Mouse (Mus musculus) forebrain, embryonic 14.5 days (tissue): ENCODE results near the gene Myd88. TPM values are rescaled to one million over a fixed set of nuclear protein-coding genes. Genes with fewer than 3 reads are reported as not detected.

Experiments
- ATAC-seq: fragments of 200-750 bp; cut with Nextera tagmentation; 2 replicates; pipeline ENCODE4 v1.8.0; 2017; ENCODE audit warnings: mild to moderate bottlenecking, moderate library complexity
- DNase-seq: peaks from one replicate; pipeline ENCODE4 v3.0.0-alpha.2; 2015; ENCODE audit warnings: low spot score
- H3K27ac ChIP-seq: fragments of 300-500 bp; sonication (generic); 2 replicates; pipeline ENCODE4 v1.5.1; 2014; ENCODE audit warnings: low read depth, mild to moderate bottlenecking, control low read depth, low read length, moderate library complexity
- H3K27me3 ChIP-seq: fragments of 300-500 bp; sonication (generic); replicated peaks from 2 replicates; pipeline ENCODE4 v1.6.1; 2014; ENCODE audit warnings: low read length, control low read depth, mixed read lengths; ENCODE audit not compliant: control insufficient read depth, insufficient read depth
- H3K36me3 ChIP-seq: fragments of 300-500 bp; sonication (generic); 2 replicates; pipeline ENCODE4 v1.6.1; 2014; ENCODE audit warnings: low read length, control low read depth; ENCODE audit not compliant: control insufficient read depth, insufficient read depth
- H3K4me1 ChIP-seq: fragments of 300-500 bp; sonication (generic); 2 replicates; pipeline ENCODE4 v1.6.1; 2014; ENCODE audit warnings: antibody characterized with exemption, low read length, control low read depth; ENCODE audit not compliant: control insufficient read depth, insufficient read depth
- H3K4me2 ChIP-seq: fragments of 300-500 bp; sonication (generic); 2 replicates; pipeline ENCODE4 v1.6.1; 2014; ENCODE audit warnings: mild to moderate bottlenecking, control low read depth, low read length
- H3K4me3 ChIP-seq: fragments of 300-500 bp; sonication (generic); 2 replicates; pipeline ENCODE4 v1.5.1; 2014; ENCODE audit warnings: low read depth, low read length, control low read depth
- H3K9ac ChIP-seq: fragments of 300-500 bp; sonication (generic); 2 replicates; pipeline ENCODE4 v1.6.1; 2014; ENCODE audit warnings: mild to moderate bottlenecking, low read length, control low read depth, moderate library complexity
- H3K9me3 ChIP-seq: fragments of 300-500 bp; sonication (generic); replicated peaks from 2 replicates; pipeline ENCODE4 v1.6.1; 2016; ENCODE audit warnings: low read length, control low read depth, mixed read lengths; ENCODE audit not compliant: control insufficient read depth
- WGBS: fragments of 180-500 bp; shearing (Covaris S2); extraction: QIAGEN DNeasy Blood & Tissue Kit; methylation state at CpG from one replicate; pipeline ENCODE4 v1.1.7; 2014; 5-methylcytosine and 5-hydroxymethylcytosine counted together
- polyA plus RNA-seq: library from polyadenylated mRNA; unstranded; fragments of >200 nt; fragmentation: Nextera tagmentation; extraction: Ambion mirVana; gene quantifications from 2 replicates; pipeline ENCODE4 v1.2.1, GENCODE M21; 2014

Gene Myd88
- polyA plus RNA-seq, 1 experiment from 2014 or later, result 5.7 TPM

DNA sequence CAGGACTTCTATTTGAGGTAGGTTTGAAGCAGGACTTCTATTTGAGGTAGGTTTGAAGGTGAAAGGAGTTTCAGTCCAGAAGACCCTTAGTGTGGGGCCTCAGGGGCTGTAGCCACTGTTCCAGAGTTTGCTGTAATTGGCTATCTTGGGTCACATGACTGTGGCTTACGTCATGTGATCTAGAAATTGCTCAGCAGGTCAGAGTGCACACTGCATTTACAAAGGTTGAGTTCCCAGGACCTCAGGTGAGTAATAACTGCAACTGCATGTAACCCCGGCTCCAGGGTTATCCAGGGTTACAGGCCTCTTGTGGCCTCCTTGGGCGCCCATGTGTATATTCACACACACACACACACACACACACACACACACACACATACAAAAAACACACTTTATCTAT, 27.2 kb upstream of the Myd88 start:
- no peaks in the 10 kb centered on the region for H3K4me1 ChIP-seq
- DNase-seq (no peak), ATAC-seq (no peak)
- H3K9me3 ChIP-seq, result no peaks in the 10 kb centered on the region
- H3K27ac ChIP-seq, result no peak overlapping the region
- no peaks in the 10 kb centered on the region for H3K27me3 ChIP-seq
- 95% methylated on average over 3 of the region's 3 CpGs for WGBS
- no peaks in the 10 kb centered on the region for H3K36me3 ChIP-seq
- H3K4me2 ChIP-seq, result no peak overlapping the region
- no peak overlapping the region for H3K9ac ChIP-seq
- no peak overlapping the region for H3K4me3 ChIP-seq

DNA sequence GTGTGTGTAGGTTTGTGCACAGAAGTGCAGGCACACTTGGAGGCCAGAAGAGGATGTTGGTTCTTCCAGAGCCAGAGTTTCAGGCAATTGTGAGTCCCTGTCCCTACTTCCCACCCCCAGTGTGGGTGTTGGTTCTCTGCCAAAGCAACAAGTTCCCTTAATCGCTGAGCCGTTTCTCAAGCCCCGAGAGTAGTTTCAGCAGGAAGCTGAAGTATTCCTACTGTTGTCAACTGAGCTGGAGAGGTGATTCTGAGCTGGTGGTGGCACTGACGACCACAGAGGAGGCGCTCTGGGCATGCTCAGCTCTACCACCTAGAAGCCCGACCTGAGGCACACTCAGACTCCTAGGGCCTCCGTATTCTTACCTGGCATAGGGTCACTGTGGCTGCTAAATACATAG, 24.1 kb upstream of the Myd88 start, which contains the start of gene Slc22a14:
Slc22a14 (minus strand) TSS at position 270 of the 400 bp plus-strand sequence.
- no peak for ATAC-seq
- H3K36me3 ChIP-seq, result no peaks in the 10 kb centered on the region
- H3K4me2 ChIP-seq, result no peak within 1 kb of the TSS
- no peaks in the 10 kb centered on the region for H3K27me3 ChIP-seq
- no peaks in the 10 kb centered on the region for H3K9me3 ChIP-seq
- no peak within 1 kb of the TSS for H3K9ac ChIP-seq
- H3K4me3 ChIP-seq, result no peak within 1 kb of the TSS
- H3K4me1 ChIP-seq, result no peaks in the 10 kb centered on the region
- H3K27ac ChIP-seq, result no peak within 1 kb of the TSS
- WGBS, result 86% methylated on average over 7 of the region's 7 CpGs
- no peak for DNase-seq

DNA sequence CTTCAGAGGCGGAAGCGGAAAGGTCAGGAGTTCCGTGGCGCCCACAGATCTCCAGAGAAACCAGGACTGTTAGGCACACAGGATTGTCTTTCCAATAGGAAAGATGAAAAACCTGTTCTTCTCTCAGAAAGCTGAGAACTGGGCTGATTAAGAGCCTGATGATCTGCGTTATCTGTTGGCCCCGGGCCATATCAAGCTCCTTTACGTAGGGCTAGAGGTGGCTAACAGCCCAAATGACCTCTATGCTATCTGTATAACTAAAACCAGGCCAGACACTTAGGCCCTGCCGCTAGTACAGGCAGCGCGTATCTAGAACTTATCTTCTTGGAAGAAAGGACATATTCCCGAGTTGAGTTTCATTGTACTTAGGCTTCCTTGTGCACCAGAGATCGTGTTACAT, 22.0 kb upstream of the Myd88 start:
- no peak overlapping the region for H3K4me2 ChIP-seq
- H3K4me1 ChIP-seq, result no peaks in the 10 kb centered on the region
- ATAC-seq, result no peak
- H3K27me3 ChIP-seq, result no peaks in the 10 kb centered on the region
- WGBS, result 93% methylated on average over 12 of the region's 12 CpGs
- no peaks in the 10 kb centered on the region for H3K9me3 ChIP-seq
- DNase-seq, result no peak
- H3K27ac ChIP-seq, result no peak overlapping the region
- no peak overlapping the region for H3K4me3 ChIP-seq
- no peak overlapping the region for H3K9ac ChIP-seq
- no peaks in the 10 kb centered on the region for H3K36me3 ChIP-seq

DNA sequence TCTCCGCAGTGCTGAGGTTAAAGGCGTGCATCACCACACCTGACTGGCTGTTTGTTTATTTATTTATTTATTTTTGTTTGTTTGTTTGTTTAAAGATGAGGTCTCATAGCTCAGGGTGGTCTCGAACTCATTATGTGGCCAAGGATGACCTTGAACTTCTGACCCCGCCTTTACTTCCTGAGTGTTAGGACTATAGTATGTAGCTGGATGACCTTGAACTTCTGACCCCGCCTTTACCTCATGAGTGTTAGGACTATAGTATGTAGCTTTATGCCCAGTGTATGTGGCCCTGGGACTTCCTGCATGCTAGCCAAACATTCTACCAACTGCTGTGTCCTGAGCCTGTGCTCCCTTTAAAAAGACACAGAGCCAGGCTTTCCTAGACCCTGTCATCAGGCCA, 20.2 kb upstream of the Myd88 start:
- H3K36me3 ChIP-seq, result no peaks in the 10 kb centered on the region
- 94% methylated on average over 5 of the region's 5 CpGs for WGBS
- H3K9ac ChIP-seq, result no peak overlapping the region
- H3K27ac ChIP-seq, result no peak overlapping the region
- no peaks in the 10 kb centered on the region for H3K9me3 ChIP-seq
- peaks cover 2% of the 10 kb centered on the region; the same call in 1 of the 2 replicates for H3K4me1 ChIP-seq
- no peak overlapping the region for H3K4me3 ChIP-seq
- ATAC-seq (no peak), DNase-seq (no peak)
- no peak overlapping the region for H3K4me2 ChIP-seq
- H3K27me3 ChIP-seq, result no peaks in the 10 kb centered on the region

DNA sequence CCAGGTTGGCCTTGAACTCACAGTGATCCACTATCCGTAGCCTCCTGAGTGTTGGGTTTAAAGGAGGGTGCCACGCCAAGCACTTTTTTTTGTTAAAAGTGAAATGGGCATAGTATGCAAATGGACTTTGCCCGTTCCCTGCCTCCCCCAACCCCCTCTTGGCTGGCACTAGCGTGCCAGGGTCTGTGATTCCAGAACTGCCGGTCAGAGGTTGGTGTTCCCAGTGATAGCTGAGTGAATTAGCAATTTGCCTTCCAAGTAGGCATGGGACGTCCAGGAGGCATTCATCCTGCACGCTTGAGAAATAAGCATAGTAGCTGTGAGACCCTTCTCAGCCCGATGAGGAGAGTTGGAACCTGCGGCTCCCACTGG, 16.8 kb upstream of the Myd88 start:
- Histone ChIP-seq H3K4me1 (peaks cover 2% of the 10 kb centered on the region; the same call in 1 of the 2 replicates), H3K27ac (no peak overlapping the region), H3K9me3 (no peaks in the 10 kb centered on the region), H3K4me2 (peak overlapping the region; percentile 76), H3K36me3 (no peaks in the 10 kb centered on the region), H3K9ac (peak overlapping the region; percentile 77), H3K27me3 (no peaks in the 10 kb centered on the region), H3K4me3 (peak overlapping the region; percentile 57)
- no peak for ATAC-seq
- DNase-seq, result no peak
- WGBS, result 31% methylated on average over 9 of the region's 9 CpGs

DNA sequence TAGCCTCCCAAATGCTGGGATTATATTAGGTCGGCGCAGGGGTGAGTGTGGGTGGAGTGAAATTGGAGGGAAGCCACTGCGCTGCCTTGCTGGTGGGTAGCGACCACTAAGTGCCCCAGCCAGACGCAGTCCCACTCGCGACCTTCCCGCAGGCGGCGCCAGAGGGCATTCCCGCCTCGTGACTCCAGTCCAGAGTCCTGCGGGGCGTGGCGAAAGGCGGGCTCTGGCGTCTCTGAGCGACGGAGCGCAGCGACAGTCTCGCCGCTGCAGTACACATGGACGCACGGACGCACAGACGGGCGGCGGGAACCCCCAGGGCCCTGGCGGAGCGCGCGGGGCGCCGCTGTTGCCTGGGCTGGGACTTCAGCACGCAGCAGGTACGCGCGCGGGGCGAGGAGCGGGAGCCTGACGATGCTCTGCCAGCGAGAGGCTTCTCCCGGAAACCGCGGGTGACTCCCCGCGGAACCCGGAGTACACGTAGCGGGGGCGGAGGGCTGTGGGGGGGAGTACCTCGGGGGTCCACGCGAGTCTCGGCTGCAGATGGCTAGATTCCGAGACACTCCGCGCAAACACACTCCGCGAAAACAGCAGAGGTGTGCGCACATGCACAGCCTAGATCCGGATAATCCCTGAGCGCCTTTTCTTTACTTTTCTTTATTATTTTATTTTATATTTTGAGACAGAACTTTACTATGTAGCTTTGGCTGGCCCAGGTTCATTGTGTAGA, 16.3 kb upstream of the Myd88 start, which contains the start of gene Xylb:
Xylb (plus strand) TSS at position 51 of the 727 bp plus-strand sequence.
- 3% methylated on average over 65 of the region's 65 CpGs for WGBS
- ATAC-seq (peak; percentile 91), DNase-seq (peak; percentile 90)
- no peaks in the 10 kb centered on the region for H3K36me3 ChIP-seq
- H3K27ac ChIP-seq, result no peak within 1 kb of the TSS
- no peaks in the 10 kb centered on the region for H3K27me3 ChIP-seq
- H3K9ac ChIP-seq, result peak within 1 kb of the TSS; percentile 77
- H3K9me3 ChIP-seq, result no peaks in the 10 kb centered on the region
- peaks cover 2% of the 10 kb centered on the region; the same call in 1 of the 2 replicates for H3K4me1 ChIP-seq
- H3K4me2 ChIP-seq, result peak within 1 kb of the TSS; percentile 76
- H3K4me3 ChIP-seq, result peak within 1 kb of the TSS; percentile 57

DNA sequence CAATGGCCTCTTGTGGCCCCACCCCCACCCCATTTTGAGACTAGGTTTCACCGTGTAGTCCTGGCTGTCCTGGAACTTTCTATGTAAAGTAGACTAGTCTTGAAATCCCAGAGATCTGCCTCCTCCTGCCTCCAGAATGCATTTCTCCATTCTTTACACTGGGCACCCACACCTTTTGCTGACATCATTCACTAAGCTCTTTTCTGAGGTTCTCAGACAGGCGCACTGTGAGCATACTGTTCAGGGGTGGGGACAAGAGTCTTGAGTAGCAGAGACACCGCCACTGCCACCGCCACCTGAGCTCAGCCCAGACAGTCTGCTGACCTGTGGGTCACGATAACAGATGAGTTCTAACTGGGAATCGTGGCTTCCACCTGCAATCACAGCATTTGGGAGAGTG, 14.7 kb upstream of the Myd88 start:
- ATAC-seq (no peak), DNase-seq (no peak)
- H3K4me1 ChIP-seq, result peaks cover 2% of the 10 kb centered on the region; the same call in 1 of the 2 replicates
- no peak overlapping the region for H3K4me3 ChIP-seq
- H3K27me3 ChIP-seq, result no peaks in the 10 kb centered on the region
- H3K9me3 ChIP-seq, result no peaks in the 10 kb centered on the region
- no peak overlapping the region for H3K27ac ChIP-seq
- peaks cover 8% of the 10 kb centered on the region for H3K36me3 ChIP-seq
- no peak overlapping the region for H3K9ac ChIP-seq
- no peak overlapping the region for H3K4me2 ChIP-seq
- WGBS, result 85% methylated on average over 6 of the region's 6 CpGs

DNA sequence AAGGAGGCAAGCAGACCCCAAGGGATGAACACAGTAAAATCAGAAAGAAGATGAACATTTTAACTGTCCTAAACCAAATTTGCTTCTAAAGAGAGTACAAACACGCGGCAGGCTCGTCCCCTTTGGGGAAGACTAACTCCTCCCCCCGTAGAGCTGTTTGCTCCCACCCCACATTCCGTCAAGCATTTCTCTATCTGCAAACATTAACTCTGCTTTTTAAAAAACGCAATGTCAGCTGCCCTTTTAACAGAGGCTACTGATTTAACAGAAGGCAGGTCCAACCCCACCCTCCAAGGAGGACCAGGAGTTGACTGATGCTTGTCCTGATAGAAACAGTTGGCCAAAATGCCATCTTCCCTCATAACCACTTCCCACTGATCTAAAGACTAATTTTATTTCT, 12.7 kb upstream of the Myd88 start:
- H3K9me3 ChIP-seq, result no peaks in the 10 kb centered on the region
- DNase-seq (no peak), ATAC-seq (no peak)
- H3K36me3 ChIP-seq, result peaks cover 19% of the 10 kb centered on the region
- no peak overlapping the region for H3K4me2 ChIP-seq
- no peak overlapping the region for H3K4me3 ChIP-seq
- H3K9ac ChIP-seq, result no peak overlapping the region
- no peaks in the 10 kb centered on the region for H3K27me3 ChIP-seq
- H3K4me1 ChIP-seq, result peaks cover 2% of the 10 kb centered on the region; the same call in 1 of the 2 replicates
- WGBS, result 80% methylated on average over 6 of the region's 6 CpGs
- no peak overlapping the region for H3K27ac ChIP-seq

DNA sequence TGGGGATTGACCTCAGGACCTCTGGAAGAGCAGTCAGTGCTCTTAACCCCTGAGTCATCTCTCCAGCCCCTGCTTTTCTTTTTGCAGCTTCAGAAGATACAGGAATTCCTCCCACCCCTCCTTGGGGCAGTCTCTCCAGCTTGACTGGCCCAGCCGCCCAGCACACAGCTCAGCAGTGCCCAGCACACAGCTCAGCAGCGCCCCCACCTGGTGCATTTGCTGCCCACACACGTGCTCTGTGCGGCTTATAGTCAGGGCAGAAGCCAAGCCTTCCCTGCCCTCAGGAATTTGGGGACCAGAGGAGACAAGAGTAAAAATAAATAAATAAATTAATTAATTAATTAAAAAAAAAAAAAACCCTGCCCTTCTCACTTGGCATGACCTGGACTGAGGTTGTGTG, 10.8 kb upstream of the Myd88 start:
- Histone ChIP-seq H3K9me3 (no peaks in the 10 kb centered on the region), H3K9ac (no peak overlapping the region), H3K4me1 (no peaks in the 10 kb centered on the region), H3K4me3 (no peak overlapping the region), H3K27ac (no peak overlapping the region), H3K4me2 (no peak overlapping the region), H3K36me3 (peaks cover 35% of the 10 kb centered on the region), H3K27me3 (no peaks in the 10 kb centered on the region)
- WGBS, result 13% methylated on average over 4 of the region's 4 CpGs
- peak; percentile 59 for DNase-seq
- ATAC-seq, result peak; percentile 78
